Mouse (Mus musculus) lung, adult 2 months (tissue): ENCODE data around the gene Mepce.

Experiments used
- CTCF ChIP-seq: fragments of 200-500 bp; IDR thresholded peaks from 2 replicates; pipeline ENCODE4 v1.5.1; 2011; ENCODE audit warnings: mild to moderate bottlenecking, low read length, control low read depth; ENCODE audit not compliant: insufficient read depth
- POLR2A ChIP-seq: fragments of 200-500 bp; IDR thresholded peaks from 2 replicates; pipeline ENCODE4 v1.6.1; 2011; ENCODE audit warnings: low read depth, mild to moderate bottlenecking, control low read depth, low read length, borderline replicate concordance; ENCODE audit errors: extremely low read depth

DNA sequence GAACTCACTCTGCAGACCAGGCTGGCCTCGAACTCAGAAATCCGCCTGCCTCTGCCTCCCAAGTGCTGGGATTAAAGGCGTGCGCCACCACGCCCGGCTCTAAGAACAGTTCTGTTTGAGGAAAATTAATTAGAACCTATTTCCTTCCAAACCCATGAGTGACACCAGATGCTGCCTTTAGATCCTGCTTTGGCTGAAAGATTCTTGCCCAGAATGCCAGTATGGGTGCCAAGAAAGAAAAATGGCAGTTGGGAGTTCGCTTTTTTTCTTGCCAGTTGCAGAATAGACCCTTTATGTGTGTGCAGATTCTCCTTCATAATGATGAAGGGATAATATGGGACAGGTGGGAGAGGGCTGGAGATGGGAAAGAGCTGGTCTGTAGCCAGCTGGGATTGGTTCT is 43.3 kb downstream of the Mepce start:
- TF ChIP-seq POLR2A, result no peak
- TF ChIP-seq CTCF, result no peak
